Mouse (Mus musculus): ENCODE measurements around the gene Cpne9. TPM values are rescaled to one million over a fixed set of nuclear protein-coding genes. Genes with fewer than 3 reads are reported as not detected.
"Not testable (repeated sequence)": the region's sequence is repeated elsewhere in the genome, so short reads cannot be mapped to it uniquely, and the experiment has no call there.

The Cpne9 gene
- total RNA-seq, 2 experiments from 2014 or later = 48.3 to 66.5 TPM

- no peak for DNase-seq (ENCODE audit: low spot score in 2 of 2)
- intact Hi-C loops (cut with DNase I) = no loop called here
These were observed 2.8 kb downstream of the Cpne9 start for GRCm38 (mm10) chr6:113284931-113285330.

GRCm38 (mm10) chr6:113286316-113286715 is 4.2 kb downstream of the Cpne9 start:
- intact Hi-C loops (cut with DNase I) = no loop called here
- DNase-seq (ENCODE audit: low spot score in 2 of 2) = no peak

- peak; percentile 38 to 63 for DNase-seq (ENCODE audit: low spot score in 2 of 2)
- intact Hi-C loops (cut with DNase I) = no loop called here
These were observed 5.1 kb downstream of the Cpne9 start for GRCm38 (mm10) chr6:113287236-113287635.

- intact Hi-C loops (cut with DNase I) = no loop called here
- no peak for DNase-seq (ENCODE audit: low spot score in 2 of 2)
These were observed 7.2 kb downstream of the Cpne9 start for GRCm38 (mm10) chr6:113289346-113289745.

- no peak for DNase-seq (ENCODE audit: low spot score in 2 of 2)
- intact Hi-C loops (cut with DNase I) = no loop called here
These were observed 8.2 kb downstream of the Cpne9 start for GRCm38 (mm10) chr6:113290346-113290745.

GRCm38 (mm10) chr6:113292938-113293337 is 10.8 kb downstream of the Cpne9 start:
- no peak for DNase-seq (ENCODE audit: low spot score in 2 of 2)
- intact Hi-C loops (cut with DNase I) = no loop called here

GRCm38 (mm10) chr6:113296046-113296445 is 13.9 kb downstream of the Cpne9 start:
- no peak for DNase-seq (ENCODE audit: low spot score in 2 of 2)
- intact Hi-C loops (cut with DNase I) = no loop called here

- intact Hi-C loops (cut with DNase I) = no loop called here
- no peak for DNase-seq (ENCODE audit: low spot score in 2 of 2)
These were observed 14.5 kb downstream of the Cpne9 start for GRCm38 (mm10) chr6:113296639-113297038.

- intact Hi-C loops (cut with DNase I) = loop anchor here (10.0 kb wide), 1 partner anchor 607 kb away; the partner anchor contains the start of gene Rad18
- DNase-seq (ENCODE audit: low spot score in 2 of 2) = no peak
These were observed 19.2 kb downstream of the Cpne9 start for GRCm38 (mm10) chr6:113301350-113301749.

- intact Hi-C loops (cut with DNase I) = loop anchor here (10.0 kb wide), 1 partner anchor 607 kb away; the partner anchor contains the start of gene Rad18
- peak in 1 of 2 experiments; percentile 32 for DNase-seq (ENCODE audit: low spot score in 2 of 2)
These were observed 20.2 kb downstream of the Cpne9 start for GRCm38 (mm10) chr6:113302258-113302657.

GRCm38 (mm10) chr6:113306322-113306985 is 24.3 kb downstream of the Cpne9 start:
- intact Hi-C loops (cut with DNase I) = loop anchor here (2.0 to 10.0 kb wide), 2 partner anchors 20 to 612 kb away; partner anchors contain the start of genes Ogg1 and Rad18
- DNase-seq (ENCODE audit: low spot score in 2 of 2) = peak; percentile 99

- DNase-seq (ENCODE audit: low spot score in 2 of 2) = no peak
- intact Hi-C loops (cut with DNase I) = loop anchor here (2.0 to 10.0 kb wide), 2 partner anchors 20 to 612 kb away; partner anchors contain the start of genes Ogg1 and Rad18
These were observed 24.9 kb downstream of the Cpne9 start, which contains the start of gene Brpf1 for GRCm38 (mm10) chr6:113306986-113307349. Gene Brpf1, plus strand, starts transcription at chr6:113307137.

GRCm38 (mm10) chr6:113307481-113308121 is 25.5 kb downstream of the Cpne9 start:
- intact Hi-C loops (cut with DNase I) = loop anchor here (2.0 to 10.0 kb wide), 2 partner anchors 19 to 613 kb away; partner anchors contain the start of genes Ogg1 and Rad18
- DNase-seq (ENCODE audit: low spot score in 2 of 2) = peak in 1 of 2 experiments; percentile 30

GRCm38 (mm10) chr6:113308141-113308540 is 26.0 kb downstream of the Cpne9 start:
- DNase-seq (ENCODE audit: low spot score in 2 of 2) = peak; percentile 48 to 62
- intact Hi-C loops (cut with DNase I) = loop anchor here (10.0 kb wide), 1 partner anchor 613 kb away; the partner anchor contains the start of gene Rad18

GRCm38 (mm10) chr6:113315972-113316371 is 33.9 kb downstream of the Cpne9 start:
- no peak for DNase-seq (ENCODE audit: low spot score in 2 of 2)
- intact Hi-C loops (cut with DNase I) = no loop called here

GRCm38 (mm10) chr6:113326533-113327315 is 44.6 kb downstream of the Cpne9 start, which contains the start of gene Ogg1:
Gene Ogg1, plus strand, starts transcription at chr6:113326972.
- DNase-seq (ENCODE audit: low spot score in 2 of 2) = peak; percentile 98 to 99
- intact Hi-C loops (cut with DNase I) = loop anchor here (2.0 kb wide), 1 partner anchor 20 kb away; the partner anchor contains the start of gene Brpf1

GRCm38 (mm10) chr6:113329396-113329795 is 47.3 kb downstream of the Cpne9 start:
- DNase-seq (ENCODE audit: low spot score in 2 of 2) = no peak
- intact Hi-C loops (cut with DNase I) = no loop called here

GRCm38 (mm10) chr6:113330547-113330946 is 48.4 kb downstream of the Cpne9 start:
- DNase-seq (ENCODE audit: low spot score in 2 of 2) = no peak
- intact Hi-C loops (cut with DNase I) = no loop called here

GRCm38 (mm10) chr6:113331721-113332120 is 49.6 kb downstream of the Cpne9 start:
- no peak for DNase-seq (ENCODE audit: low spot score in 2 of 2)
- intact Hi-C loops (cut with DNase I) = no loop called here

- intact Hi-C loops (cut with DNase I); DNase-seq (ENCODE audit: low spot score in 2 of 2): not testable (repeated sequence)
These were observed 50.6 kb downstream of the Cpne9 start for GRCm38 (mm10) chr6:113332734-113333133.
